In genomic region chr5:149117815-149118547, GRCm38 (mm10) we compare ENCODE assay signal across 17 mouse cellular contexts.
DNase-seq lines count a peak whose midpoint lies in the region; ATAC-seq and TF ChIP-seq lines count a peak whose summit lies in the region.
"Had no signal": no experiment of that assay in that cellular context is flagged by ENCODE, and none has a peak within 500 bp of the region (broad histone marks: within the 10 kb centered on the region; RNA-seq: fewer than 3 reads in every experiment).

No protein-coding gene starts in this region.

- no peaks in the 10 kb centered on the region for H3K27me3 ChIP-seq in kidney, embryonic 14.5 days (ENCODE audit: control insufficient read depth, insufficient read depth, low read length)
- H3K27me3 ChIP-seq: embryonic facial prominence, embryonic 12.5 days had no signal

- H3K4me1 ChIP-seq in kidney, embryonic 14.5 days (ENCODE audit: control insufficient read depth, insufficient read depth, low read length), result peaks cover 10% of the 10 kb centered on the region
- no peaks in the 10 kb centered on the region for H3K4me1 ChIP-seq in lung, adult 2 months (ENCODE audit: control insufficient read depth, insufficient read depth, low read length)

- H3K36me3 ChIP-seq in kidney, embryonic 14.5 days (ENCODE audit: control insufficient read depth, insufficient read depth, low read length), result no peaks in the 10 kb centered on the region
- H3K36me3 ChIP-seq: embryonic facial prominence, embryonic 12.5 days; G1E had no signal

- no peaks in the 10 kb centered on the region for H3K9me3 ChIP-seq in kidney, embryonic 14.5 days (ENCODE audit: control insufficient read depth, low read length)
- H3K9me3 ChIP-seq: embryonic facial prominence, embryonic 12.5 days; G1E had no signal

- TF ChIP-seq POLR2A in lung, adult 2 months (IDR thresholded peaks at IDR 0.05; ENCODE audit: borderline replicate concordance, extremely low read depth, low read depth, low read length), result no peak

- H3K27ac ChIP-seq in kidney, embryonic 14.5 days (ENCODE audit: low read depth, low read length), result no peak overlapping the region
- H3K27ac ChIP-seq: embryonic facial prominence, embryonic 12.5 days; left cerebral cortex, adult 2 months; liver, embryonic 14.5 days; macrophage had no signal

- no peak for TF ChIP-seq CTCF in lung, adult 2 months (IDR thresholded peaks at IDR 0.05; ENCODE audit: insufficient read depth, low read length)

- DNase-seq in cerebellum, postnatal 14 days, result peak; percentile 42 to 65
- no peak for DNase-seq in cerebellum, postnatal 25 days
- no peak for DNase-seq in kidney, adult 8-10 months
- peak; percentile 43 for DNase-seq in thymus, postnatal 14 days
- DNase-seq in thymus, postnatal 10 days (ENCODE audit: low spot score in 2 of 2), result no peak
- DNase-seq in frontal cortex, postnatal 36 days (ENCODE audit: low spot score in 2 of 2), result no peak
- DNase-seq in lung, adult 2 months, result no peak
- DNase-seq: cerebellum, adult 11 months; forebrain, postnatal 0 days; kidney, postnatal 36 days; right cerebral cortex, postnatal 4 days had no signal

- no peak overlapping the region for H3K9ac ChIP-seq in kidney, embryonic 14.5 days (ENCODE audit: low read depth, low read length)
- H3K9ac ChIP-seq: embryonic facial prominence, embryonic 12.5 days; forebrain, postnatal 0 days; liver, embryonic 14.5 days had no signal

- H3K4me3 ChIP-seq in kidney, embryonic 14.5 days (ENCODE audit: low read length), result no peak overlapping the region
- H3K4me3 ChIP-seq in lung, adult 2 months (replicated peaks; ENCODE audit: extremely low read depth, low read depth, low read length), result no peak overlapping the region
- H3K4me3 ChIP-seq: embryonic facial prominence, embryonic 12.5 days; left cerebral cortex, adult 2 months had no signal

- 35% methylated on average over 7 of the region's 7 CpGs for WGBS in kidney, embryonic 14.5 days
- WGBS in lung, adult 2 months, result 50% methylated on average over 7 of the region's 7 CpGs

- H3K4me2 ChIP-seq in kidney, embryonic 14.5 days (replicated peaks; ENCODE audit: low read depth, low read length), result no peak overlapping the region

- ATAC-seq in kidney, embryonic 14.5 days (ENCODE audit: low FRiP score, low TSS enrichment), result peak; percentile 40; the same call in 1 of the 2 replicates
- ATAC-seq: forebrain, postnatal 0 days had no signal

Comparison
In these comparisons a context has a peak if more than half of its experiments do, and no peak if none do; other contexts are left out.
1. DNase-seq: peak in cerebellum, postnatal 14 days (2 of 2) and thymus, postnatal 14 days (single experiment); none in cerebellum, postnatal 25 days (0 of 2), kidney, adult 8-10 months (0 of 2), thymus, postnatal 10 days (0 of 2), frontal cortex, postnatal 36 days (0 of 2) and lung, adult 2 months (single experiment).